Mouse (Mus musculus) embryonic facial prominence, embryonic 12.5 days (tissue): ENCODE data around the gene Enah. TPM values are rescaled to one million over a fixed set of nuclear protein-coding genes. Genes with fewer than 3 reads are reported as not detected.

ENCODE experiments used
- ATAC-seq: fragments of 200-750 bp; cut with Nextera tagmentation; 2 replicates; pipeline ENCODE4 v1.8.0; 2017; ENCODE audit not compliant: insufficient number of reproducible peaks, insufficient read depth, low FRiP score, low TSS enrichment
- H3K27ac ChIP-seq: fragments of 300-500 bp; sonication (generic); 2 replicates; pipeline ENCODE4 v1.5.1; 2016; ENCODE audit warnings: mild to moderate bottlenecking
- H3K27me3 ChIP-seq: fragments of 300-500 bp; sonication (generic); 2 replicates; pipeline ENCODE4 v1.6.1; 2016; ENCODE audit warnings: mild to moderate bottlenecking, moderate library complexity
- H3K36me3 ChIP-seq: fragments of 300-500 bp; sonication (generic); 2 replicates; pipeline ENCODE4 v1.6.1; 2016; ENCODE audit warnings: mild to moderate bottlenecking
- H3K4me1 ChIP-seq: fragments of 300-500 bp; sonication (generic); 2 replicates; pipeline ENCODE4 v1.6.1; 2016
- H3K4me2 ChIP-seq: fragments of 300-500 bp; sonication (generic); replicated peaks from 2 replicates; pipeline ENCODE4 v1.6.1; 2016; ENCODE audit warnings: mild to moderate bottlenecking, moderate library complexity
- H3K4me3 ChIP-seq: fragments of 300-500 bp; sonication (generic); 2 replicates; pipeline ENCODE4 v1.5.1; 2016; ENCODE audit warnings: mild to moderate bottlenecking
- H3K9ac ChIP-seq: fragments of 300-500 bp; sonication (generic); 2 replicates; pipeline ENCODE4 v1.6.1; 2016; ENCODE audit warnings: mild to moderate bottlenecking, moderate library complexity
- H3K9me3 ChIP-seq: fragments of 300-500 bp; sonication (generic); 2 replicates; pipeline ENCODE4 v1.6.1; 2016; ENCODE audit warnings: mild to moderate bottlenecking, moderate library complexity
- WGBS: fragments of 180-500 bp; shearing (Covaris S2); methylation state at CpG from one replicate; pipeline ENCODE4 v1.1.7; 2016; 5-methylcytosine and 5-hydroxymethylcytosine counted together
- polyA plus RNA-seq: library from polyadenylated mRNA; unstranded; fragments of >200 nt; fragmentation: Nextera tagmentation; extraction: Ambion mirVana; gene quantifications from 2 replicates; pipeline ENCODE4 v1.2.1, GENCODE M21; 2016

Enah gene
- polyA plus RNA-seq, 1 experiment from 2014 or later = 36.5 TPM

- H3K4me2 ChIP-seq = no peak overlapping the region
- WGBS = 82% methylated on average over 5 of the region's 5 CpGs
- peaks cover 10% of the 10 kb centered on the region; the same call in 1 of the 2 replicates for H3K4me1 ChIP-seq
- no peaks in the 10 kb centered on the region for H3K36me3 ChIP-seq
- H3K4me3 ChIP-seq = no peak overlapping the region
- no peak for ATAC-seq
- no peak overlapping the region for H3K9ac ChIP-seq
- no peaks in the 10 kb centered on the region for H3K27me3 ChIP-seq
- H3K9me3 ChIP-seq = no peaks in the 10 kb centered on the region
- H3K27ac ChIP-seq = no peak overlapping the region
These were observed 7.0 kb upstream of the Enah start for GRCm38 (mm10) chr1:182026821-182027220.

GRCm38 (mm10) chr1:182026120-182026519 is 6.3 kb upstream of the Enah start:
- H3K36me3 ChIP-seq = no peaks in the 10 kb centered on the region
- no peaks in the 10 kb centered on the region for H3K9me3 ChIP-seq
- H3K4me2 ChIP-seq = no peak overlapping the region
- ATAC-seq = no peak
- no peak overlapping the region for H3K9ac ChIP-seq
- no peak overlapping the region for H3K4me3 ChIP-seq
- H3K27ac ChIP-seq = no peak overlapping the region
- H3K4me1 ChIP-seq = peaks cover 12% of the 10 kb centered on the region
- WGBS = 62% methylated on average over 7 of the region's 7 CpGs
- no peaks in the 10 kb centered on the region for H3K27me3 ChIP-seq

GRCm38 (mm10) chr1:182021691-182022299 is 2.0 kb upstream of the Enah start:
- no peaks in the 10 kb centered on the region for H3K9me3 ChIP-seq
- H3K36me3 ChIP-seq = no peaks in the 10 kb centered on the region
- peaks cover 12% of the 10 kb centered on the region for H3K4me1 ChIP-seq
- H3K27ac ChIP-seq = no peak overlapping the region
- H3K27me3 ChIP-seq = no peaks in the 10 kb centered on the region
- no peak for ATAC-seq
- 82% methylated on average over 6 of the region's 6 CpGs for WGBS
- H3K4me2 ChIP-seq = no peak overlapping the region
- no peak overlapping the region for H3K9ac ChIP-seq
- no peak overlapping the region for H3K4me3 ChIP-seq

GRCm38 (mm10) chr1:182020831-182021460 is 1.2 kb upstream of the Enah start:
- Histone ChIP-seq H3K27ac (peak overlapping the region; percentile 98), H3K9me3 (no peaks in the 10 kb centered on the region), H3K4me3 (peak overlapping the region; percentile 88), H3K27me3 (no peaks in the 10 kb centered on the region), H3K4me1 (peaks cover 8% of the 10 kb centered on the region; the same call in 1 of the 2 replicates), H3K9ac (peak overlapping the region; percentile 98), H3K36me3 (no peaks in the 10 kb centered on the region), H3K4me2 (peak overlapping the region; percentile 68)
- peak; percentile 8; the same call in 1 of the 2 replicates for ATAC-seq
- 16% methylated on average over 11 of the region's 11 CpGs for WGBS

GRCm38 (mm10) chr1:182019266-182019925 is 394 bp downstream of the Enah start:
- H3K9me3 ChIP-seq = no peaks in the 10 kb centered on the region
- under 1% methylated on average over 28 of the region's 104 CpGs for WGBS
- H3K27ac ChIP-seq = peak overlapping the region; percentile 98
- H3K9ac ChIP-seq = peak overlapping the region; percentile 98
- peaks cover 8% of the 10 kb centered on the region; the same call in 1 of the 2 replicates for H3K4me1 ChIP-seq
- H3K4me2 ChIP-seq = peak overlapping the region; percentile 68
- ATAC-seq = peak; percentile 64; the same call in 1 of the 2 replicates
- peak overlapping the region; percentile 88 for H3K4me3 ChIP-seq
- no peaks in the 10 kb centered on the region for H3K36me3 ChIP-seq
- H3K27me3 ChIP-seq = no peaks in the 10 kb centered on the region

- peak overlapping the region; percentile 88 for H3K4me3 ChIP-seq
- peaks cover 8% of the 10 kb centered on the region; the same call in 1 of the 2 replicates for H3K4me1 ChIP-seq
- peak overlapping the region; percentile 68 for H3K4me2 ChIP-seq
- H3K9ac ChIP-seq = peak overlapping the region; percentile 98
- no peaks in the 10 kb centered on the region for H3K9me3 ChIP-seq
- 0 out of 2 replicates have a peak, but pooled peaks have one; percentile 26 for ATAC-seq
- peak overlapping the region; percentile 98 for H3K27ac ChIP-seq
- no peaks in the 10 kb centered on the region for H3K27me3 ChIP-seq
- WGBS = under 1% methylated on average over 29 of the region's 29 CpGs
- H3K36me3 ChIP-seq = no peaks in the 10 kb centered on the region
These were observed 1.2 kb downstream of the Enah start for GRCm38 (mm10) chr1:182018397-182019265.

- 73% methylated on average over 1 of the region's 1 CpGs for WGBS
- Histone ChIP-seq H3K27me3 (no peaks in the 10 kb centered on the region), H3K4me3 (no peak overlapping the region), H3K4me2 (no peak overlapping the region), H3K4me1 (no peaks in the 10 kb centered on the region), H3K9me3 (no peaks in the 10 kb centered on the region), H3K9ac (no peak overlapping the region), H3K27ac (no peak overlapping the region), H3K36me3 (0 out of 2 replicates have a peak, but pooled peaks cover 4% of the 10 kb centered on the region)
- no peak for ATAC-seq
These were observed 14.0 kb downstream of the Enah start for GRCm38 (mm10) chr1:182005831-182006230.

- H3K9ac ChIP-seq = no peak overlapping the region
- no peak overlapping the region for H3K4me3 ChIP-seq
- H3K27me3 ChIP-seq = no peaks in the 10 kb centered on the region
- no peak overlapping the region for H3K4me2 ChIP-seq
- no peaks in the 10 kb centered on the region for H3K9me3 ChIP-seq
- no peak for ATAC-seq
- peaks cover 36% of the 10 kb centered on the region for H3K4me1 ChIP-seq
- H3K27ac ChIP-seq = 0 out of 2 replicates have a peak overlapping the region, but pooled peaks have one; percentile 11
- 28% methylated on average over 4 of the region's 4 CpGs for WGBS
- no peaks in the 10 kb centered on the region for H3K36me3 ChIP-seq
These were observed 21.1 kb downstream of the Enah start for GRCm38 (mm10) chr1:181998673-181999072.

- Histone ChIP-seq H3K9me3 (no peaks in the 10 kb centered on the region), H3K4me1 (peaks cover 41% of the 10 kb centered on the region), H3K4me3 (no peak overlapping the region), H3K27me3 (no peaks in the 10 kb centered on the region), H3K9ac (no peak overlapping the region), H3K27ac (no peak overlapping the region), H3K36me3 (no peaks in the 10 kb centered on the region), H3K4me2 (no peak overlapping the region)
- no peak for ATAC-seq
- 67% methylated on average over 3 of the region's 3 CpGs for WGBS
These were observed 22.0 kb downstream of the Enah start for GRCm38 (mm10) chr1:181997791-181998190.

- Histone ChIP-seq H3K4me2 (no peak overlapping the region), H3K9ac (no peak overlapping the region), H3K4me3 (no peak overlapping the region), H3K27ac (no peak overlapping the region), H3K27me3 (no peaks in the 10 kb centered on the region), H3K4me1 (peaks cover 35% of the 10 kb centered on the region), H3K36me3 (no peaks in the 10 kb centered on the region), H3K9me3 (no peaks in the 10 kb centered on the region)
- ATAC-seq = no peak
- WGBS = 63% methylated on average over 5 of the region's 5 CpGs
These were observed 26.2 kb downstream of the Enah start for GRCm38 (mm10) chr1:181993597-181993996.

- peaks cover 13% of the 10 kb centered on the region for H3K4me1 ChIP-seq
- H3K9ac ChIP-seq = no peak overlapping the region
- WGBS = 69% methylated on average over 2 of the region's 2 CpGs
- no peak for ATAC-seq
- H3K27me3 ChIP-seq = no peaks in the 10 kb centered on the region
- no peaks in the 10 kb centered on the region for H3K9me3 ChIP-seq
- 0 out of 2 replicates have a peak, but pooled peaks cover under 1% of the 10 kb centered on the region for H3K36me3 ChIP-seq
- no peak overlapping the region for H3K4me3 ChIP-seq
- no peak overlapping the region for H3K27ac ChIP-seq
- H3K4me2 ChIP-seq = no peak overlapping the region
These were observed 31.4 kb downstream of the Enah start for GRCm38 (mm10) chr1:181988367-181988766.
